Mouse (Mus musculus) urinary bladder, postnatal 4 days (tissue): ENCODE measurements around the gene Catsper2.

Experiments used
- DNase-seq, 2 experiments: peaks; one replicate each; pipeline ENCODE4 v3.0.0; 2021 to 2022; ENCODE audit warnings: low spot score in 2 of 2

The Catsper2 gene

DNA sequence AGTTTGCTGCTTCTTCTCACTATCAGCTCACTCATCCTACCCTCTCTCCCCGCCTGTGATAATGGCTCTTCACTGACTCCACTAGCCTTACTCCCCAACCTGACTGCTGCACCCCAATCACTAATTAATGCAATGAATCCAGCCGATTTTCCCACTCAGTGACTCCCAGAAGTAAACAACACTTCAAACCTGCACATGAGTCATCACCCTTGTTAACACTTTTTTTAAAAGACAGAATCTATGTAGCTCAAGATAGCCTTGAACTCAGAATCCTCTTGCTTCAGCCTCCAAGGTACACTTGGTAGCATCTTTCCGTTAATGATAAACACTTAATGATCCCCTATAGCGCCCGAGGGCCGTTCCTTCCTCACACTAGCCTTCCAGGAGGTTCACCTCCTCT, 59.2 kb downstream of the Catsper2 start:
- DNase-seq: no peak

DNA sequence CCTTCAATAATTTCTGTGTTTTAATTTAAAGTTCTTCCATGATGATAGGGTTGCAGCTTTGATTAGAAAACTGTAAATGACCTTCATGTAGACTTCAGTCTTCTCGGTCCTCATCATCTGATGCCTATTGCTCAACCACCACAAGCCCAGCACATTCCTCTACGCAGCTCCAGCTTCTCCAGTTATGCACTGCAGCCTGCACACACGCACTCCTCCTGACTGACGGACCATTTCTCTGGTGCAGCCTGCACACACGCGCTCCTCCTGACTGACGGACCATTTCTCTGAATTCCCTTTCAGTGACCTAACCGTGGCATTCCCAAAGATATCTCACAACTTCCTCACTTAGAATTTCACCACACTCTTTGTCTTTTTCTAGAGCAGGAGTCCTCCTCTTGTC, 60.4 kb downstream of the Catsper2 start:
- no peak for DNase-seq
